Mouse (Mus musculus): ENCODE results near the gene March8. TPM values are rescaled to one million over a fixed set of nuclear protein-coding genes. Genes with fewer than 3 reads are reported as not detected.

March8 gene
- polyA plus RNA-seq, 1 experiment from 2014 or later: 24.0 TPM

- Histone ChIP-seq H3K4me3 (ENCODE audit: low read depth, low read length) (peak overlapping the region; percentile 90), H3K4me2 (replicated peaks; ENCODE audit: low read depth) (peak overlapping the region; percentile 76), H3K9ac (ENCODE audit: low read length) (peak overlapping the region; percentile 89), H3K27me3 (ENCODE audit: control insufficient read depth, insufficient read depth, low read length) (no peaks in the 10 kb centered on the region), H3K9me3 (ENCODE audit: control insufficient read depth, low read length) (no peaks in the 10 kb centered on the region), H3K4me1 (replicated peaks; ENCODE audit: control insufficient read depth, insufficient read depth) (no peaks in the 10 kb centered on the region), H3K36me3 (ENCODE audit: control insufficient read depth, insufficient read depth, low read length) (no peaks in the 10 kb centered on the region), H3K27ac (replicated peaks) (no peak overlapping the region)
- TF ChIP-seq EP300 (optimal IDR thresholded peaks at IDR 0.05): no peak
- TF ChIP-seq CTCF (IDR thresholded peaks at IDR 0.05; ENCODE audit: low read depth): no peak
- no peak for ATAC-seq (ENCODE audit: low FRiP score, low TSS enrichment)
- no peak for DNase-seq (ENCODE audit: low spot score)
- 7% methylated on average over 8 of the region's 8 CpGs for WGBS
Measured at GRCm38 (mm10) chr6:116338520-116338919, 696 bp downstream of the March8 start.

GRCm38 (mm10) chr6:116339088-116339487 is 1.3 kb downstream of the March8 start:
- Histone ChIP-seq H3K27ac (replicated peaks) (no peak overlapping the region), H3K4me1 (replicated peaks; ENCODE audit: control insufficient read depth, insufficient read depth) (no peaks in the 10 kb centered on the region), H3K9ac (ENCODE audit: low read length) (no peak overlapping the region), H3K4me2 (replicated peaks; ENCODE audit: low read depth) (no peak overlapping the region), H3K36me3 (ENCODE audit: control insufficient read depth, insufficient read depth, low read length) (no peaks in the 10 kb centered on the region), H3K9me3 (ENCODE audit: control insufficient read depth, low read length) (no peaks in the 10 kb centered on the region), H3K27me3 (ENCODE audit: control insufficient read depth, insufficient read depth, low read length) (no peaks in the 10 kb centered on the region), H3K4me3 (ENCODE audit: low read depth, low read length) (no peak overlapping the region)
- WGBS: 78% methylated on average over 5 of the region's 5 CpGs
- no peak for DNase-seq (ENCODE audit: low spot score)
- ATAC-seq (ENCODE audit: low FRiP score, low TSS enrichment): no peak
- TF ChIP-seq CTCF (IDR thresholded peaks at IDR 0.05; ENCODE audit: low read depth) (no peak), EP300 (optimal IDR thresholded peaks at IDR 0.05) (no peak)

- no peak for ATAC-seq (ENCODE audit: low FRiP score, low TSS enrichment)
- H3K9ac ChIP-seq (ENCODE audit: low read length): no peak overlapping the region
- no peaks in the 10 kb centered on the region for H3K36me3 ChIP-seq (ENCODE audit: control insufficient read depth, insufficient read depth, low read length)
- H3K27ac ChIP-seq (replicated peaks): no peak overlapping the region
- H3K27me3 ChIP-seq (ENCODE audit: control insufficient read depth, insufficient read depth, low read length): no peaks in the 10 kb centered on the region
- DNase-seq (ENCODE audit: low spot score): no peak
- no peak overlapping the region for H3K4me2 ChIP-seq (replicated peaks; ENCODE audit: low read depth)
- WGBS: 89% methylated on average over 1 of the region's 1 CpGs
- H3K4me1 ChIP-seq (replicated peaks; ENCODE audit: control insufficient read depth, insufficient read depth): no peaks in the 10 kb centered on the region
- no peak overlapping the region for H3K4me3 ChIP-seq (ENCODE audit: low read depth, low read length)
- H3K9me3 ChIP-seq (ENCODE audit: control insufficient read depth, low read length): no peaks in the 10 kb centered on the region
- TF ChIP-seq CTCF (IDR thresholded peaks at IDR 0.05; ENCODE audit: low read depth): no peak
- TF ChIP-seq EP300 (optimal IDR thresholded peaks at IDR 0.05): no peak
Measured at GRCm38 (mm10) chr6:116340521-116340920, 2.7 kb downstream of the March8 start.

- H3K36me3 ChIP-seq (ENCODE audit: control insufficient read depth, insufficient read depth, low read length): no peaks in the 10 kb centered on the region
- H3K4me3 ChIP-seq (ENCODE audit: low read depth, low read length): no peak overlapping the region
- no peak overlapping the region for H3K27ac ChIP-seq (replicated peaks)
- H3K9ac ChIP-seq (ENCODE audit: low read length): no peak overlapping the region
- no peak for ATAC-seq (ENCODE audit: low FRiP score, low TSS enrichment)
- H3K4me2 ChIP-seq (replicated peaks; ENCODE audit: low read depth): no peak overlapping the region
- H3K4me1 ChIP-seq (replicated peaks; ENCODE audit: control insufficient read depth, insufficient read depth): no peaks in the 10 kb centered on the region
- H3K9me3 ChIP-seq (ENCODE audit: control insufficient read depth, low read length): no peaks in the 10 kb centered on the region
- WGBS: 86% methylated on average over 2 of the region's 2 CpGs
- no peak for DNase-seq (ENCODE audit: low spot score)
- no peak for TF ChIP-seq EP300 (optimal IDR thresholded peaks at IDR 0.05)
- no peak for TF ChIP-seq CTCF (IDR thresholded peaks at IDR 0.05; ENCODE audit: low read depth)
- H3K27me3 ChIP-seq (ENCODE audit: control insufficient read depth, insufficient read depth, low read length): no peaks in the 10 kb centered on the region
Measured at GRCm38 (mm10) chr6:116347953-116348352, 10.1 kb downstream of the March8 start.

GRCm38 (mm10) chr6:116349997-116350396 is 12.2 kb downstream of the March8 start:
- Histone ChIP-seq H3K27me3 (ENCODE audit: control insufficient read depth, insufficient read depth, low read length) (no peaks in the 10 kb centered on the region), H3K9me3 (ENCODE audit: control insufficient read depth, low read length) (no peaks in the 10 kb centered on the region), H3K27ac (replicated peaks) (no peak overlapping the region), H3K4me1 (replicated peaks; ENCODE audit: control insufficient read depth, insufficient read depth) (no peaks in the 10 kb centered on the region), H3K4me3 (ENCODE audit: low read depth, low read length) (no peak overlapping the region), H3K4me2 (replicated peaks; ENCODE audit: low read depth) (no peak overlapping the region), H3K36me3 (ENCODE audit: control insufficient read depth, insufficient read depth, low read length) (no peaks in the 10 kb centered on the region), H3K9ac (ENCODE audit: low read length) (no peak overlapping the region)
- DNase-seq (ENCODE audit: low spot score): no peak
- 86% methylated on average over 3 of the region's 3 CpGs for WGBS
- no peak for ATAC-seq (ENCODE audit: low FRiP score, low TSS enrichment)
- TF ChIP-seq EP300 (optimal IDR thresholded peaks at IDR 0.05) (no peak), CTCF (IDR thresholded peaks at IDR 0.05; ENCODE audit: low read depth) (no peak)

- 63% methylated on average over 6 of the region's 6 CpGs for WGBS
Measured at GRCm38 (mm10) chr6:116350643-116351042, 12.8 kb downstream of the March8 start.

More at GRCm38 (mm10) chr6:116350643-116351042, 12.8 kb downstream of the March8 start:
- H3K27me3 ChIP-seq (ENCODE audit: control insufficient read depth, insufficient read depth, low read length): no peaks in the 10 kb centered on the region
- no peak overlapping the region for H3K4me2 ChIP-seq (replicated peaks; ENCODE audit: low read depth)
- DNase-seq (ENCODE audit: low spot score): no peak
- H3K27ac ChIP-seq (replicated peaks): no peak overlapping the region
- TF ChIP-seq EP300 (optimal IDR thresholded peaks at IDR 0.05): no peak
- no peak for TF ChIP-seq CTCF (IDR thresholded peaks at IDR 0.05; ENCODE audit: low read depth)
- H3K4me3 ChIP-seq (ENCODE audit: low read depth, low read length): no peak overlapping the region
- H3K4me1 ChIP-seq (replicated peaks; ENCODE audit: control insufficient read depth, insufficient read depth): no peaks in the 10 kb centered on the region
- H3K9me3 ChIP-seq (ENCODE audit: control insufficient read depth, low read length): no peaks in the 10 kb centered on the region
- ATAC-seq (ENCODE audit: low FRiP score, low TSS enrichment): no peak
- H3K9ac ChIP-seq (ENCODE audit: low read length): no peak overlapping the region
- H3K36me3 ChIP-seq (ENCODE audit: control insufficient read depth, insufficient read depth, low read length): no peaks in the 10 kb centered on the region

Measured in stomach, postnatal 0 days (tissue).